Mouse (Mus musculus) erythroblast, embryonic 14.5 days (primary cell): Measurements from ENCODE around the gene Gm6685.

Experiments
- GATA1 ChIP-seq: IDR thresholded peaks from 2 replicates; pipeline ENCODE4 v1.6.1; 2012; ENCODE audit warnings: low read length, inconsistent platforms, mixed read lengths
- TAL1 ChIP-seq: IDR thresholded peaks from 3 replicates; pipeline ENCODE4 v1.6.1; 2012; ENCODE audit warnings: low read length, inconsistent platforms, mixed read lengths

- no peak for TF ChIP-seq TAL1
- no peak for TF ChIP-seq GATA1
Measured at GRCm38 (mm10) chr11:28343465-28343864, 3.8 kb upstream of the Gm6685 start.
